ENCODE assay signal across 23 mouse cellular contexts in genomic region chr6:83397728-83398127, GRCm38 (mm10).
"Had no signal": no experiment of that assay in that cellular context is flagged by ENCODE, and none has a peak within 500 bp of the region (broad histone marks: within the 10 kb centered on the region; RNA-seq: fewer than 3 reads in every experiment).

No protein-coding gene starts in this region.

- H3K9me3 ChIP-seq: limb, embryonic 12.5 days; liver, embryonic 15.5 days; lung, embryonic 15.5 days; megakaryocyte, embryonic 14.5 days; midbrain, embryonic 10.5 days; midbrain, embryonic 13.5 days; neural tube, embryonic 13.5 days had no signal

- H3K9ac ChIP-seq: limb, embryonic 12.5 days; liver, embryonic 15.5 days; lung, embryonic 15.5 days; midbrain, embryonic 13.5 days; neural tube, embryonic 13.5 days had no signal

- H3K27ac ChIP-seq: left cerebral cortex, adult 2 months; lung, embryonic 15.5 days; midbrain, embryonic 10.5 days; midbrain, embryonic 13.5 days; neural tube, embryonic 13.5 days had no signal

- ATAC-seq: intestine, embryonic 16.5 days; midbrain, embryonic 13.5 days; midbrain, embryonic 16.5 days had no signal

- H3K4me1 ChIP-seq: limb, embryonic 12.5 days; midbrain, embryonic 10.5 days had no signal

- DNase-seq: kidney, adult 18-20 months; kidney, postnatal 10 days; kidney, postnatal 36 days; layer of hippocampus, postnatal 36 days; lung, adult 18-20 months; lung, postnatal 10 days; lung, postnatal 36 days; retina, postnatal 1 day; right cerebral cortex, postnatal 25 days; thymus, adult 2 months; thymus, postnatal 14 days had no signal

- H3K27me3 ChIP-seq: limb, embryonic 12.5 days; liver, embryonic 15.5 days; lung, embryonic 15.5 days; megakaryocyte, embryonic 14.5 days; midbrain, embryonic 13.5 days; neural tube, embryonic 13.5 days had no signal

- H3K4me2 ChIP-seq: limb, embryonic 12.5 days; liver, embryonic 11.5 days; liver, embryonic 15.5 days; lung, embryonic 15.5 days; midbrain, embryonic 13.5 days; neural tube, embryonic 13.5 days had no signal

- H3K4me3 ChIP-seq: left cerebral cortex, adult 2 months; limb, embryonic 12.5 days; liver, embryonic 15.5 days; lung, embryonic 15.5 days; megakaryocyte, embryonic 14.5 days; midbrain, embryonic 10.5 days; midbrain, embryonic 13.5 days; myocyte; neural tube, embryonic 13.5 days had no signal
